Mouse (Mus musculus): ENCODE results near the gene Lsm14a. TPM values are rescaled to one million over a fixed set of nuclear protein-coding genes. Genes with fewer than 3 reads are reported as not detected.
A peak's percentile ranks its signal among the peaks of the same experiment; 100 is the strongest.

Gene Lsm14a
- total RNA-seq (2014; rRNA removed; ENCODE audit: low replicate concordance) (41.4 and 57.2 TPM in 2 replicates), polyA plus RNA-seq (2015; fragmentation: Nextera tagmentation; extraction: Ambion mirVana) (40.7 and 44.7 TPM in 2 replicates)

- H3K9ac ChIP-seq (replicated peaks; ENCODE audit: low read depth, low read length) = no peak within 1 kb of the TSS
- no peak within 1 kb of the TSS for H3K4me2 ChIP-seq (ENCODE audit: low read depth, low read length)
- H3K4me1 ChIP-seq (ENCODE audit: control insufficient read depth, insufficient read depth) = no peaks in the 10 kb centered on the region
- DNase-seq (ENCODE audit: low spot score) (no peak), ATAC-seq (ENCODE audit: insufficient read depth, low read depth) (no peak)
- H3K9me3 ChIP-seq (replicated peaks; ENCODE audit: control insufficient read depth, low read length) = no peaks in the 10 kb centered on the region
- H3K27ac ChIP-seq (ENCODE audit: low read depth) = no peak within 1 kb of the TSS
- TF ChIP-seq CTCF (IDR thresholded peaks at IDR 0.05; ENCODE audit: low read depth) (no peak), EP300 (IDR thresholded peaks at IDR 0.05; ENCODE audit: low read depth) (no peak)
- no peak within 1 kb of the TSS for H3K4me3 ChIP-seq (ENCODE audit: low read depth, low read length)
- no peaks in the 10 kb centered on the region for H3K27me3 ChIP-seq (ENCODE audit: control insufficient read depth, insufficient read depth, low read length)
- H3K36me3 ChIP-seq (replicated peaks; ENCODE audit: control insufficient read depth, insufficient read depth, low read length) = no peaks in the 10 kb centered on the region
These were observed at the start of gene Lsm14a for GRCm38 (mm10) chr7:34393215-34393614. Gene Lsm14a, minus strand, starts transcription at chr7:34393315.

- no peaks in the 10 kb centered on the region for H3K36me3 ChIP-seq (replicated peaks; ENCODE audit: control insufficient read depth, insufficient read depth, low read length)
- WGBS = 30% methylated on average over 6 of the region's 6 CpGs
- TF ChIP-seq EP300 (IDR thresholded peaks at IDR 0.05; ENCODE audit: low read depth) (no peak), CTCF (IDR thresholded peaks at IDR 0.05; ENCODE audit: low read depth) (peak; percentile 52)
- H3K4me2 ChIP-seq (ENCODE audit: low read depth, low read length) = no peak overlapping the region
- no peaks in the 10 kb centered on the region for H3K9me3 ChIP-seq (replicated peaks; ENCODE audit: control insufficient read depth, low read length)
- no peaks in the 10 kb centered on the region for H3K4me1 ChIP-seq (ENCODE audit: control insufficient read depth, insufficient read depth)
- peak; percentile 16 for DNase-seq (ENCODE audit: low spot score)
- no peak overlapping the region for H3K27ac ChIP-seq (ENCODE audit: low read depth)
- H3K4me3 ChIP-seq (ENCODE audit: low read depth, low read length) = no peak overlapping the region
- H3K27me3 ChIP-seq (ENCODE audit: control insufficient read depth, insufficient read depth, low read length) = no peaks in the 10 kb centered on the region
- no peak overlapping the region for H3K9ac ChIP-seq (replicated peaks; ENCODE audit: low read depth, low read length)
- no peak for ATAC-seq (ENCODE audit: insufficient read depth, low read depth)
These were observed 45.8 kb upstream of the Lsm14a start for GRCm38 (mm10) chr7:34438903-34439302.

GRCm38 (mm10) chr7:34433597-34433996, 40.5 kb upstream of the Lsm14a start:
- Histone ChIP-seq H3K4me2 (ENCODE audit: low read depth, low read length) (no peak overlapping the region), H3K4me3 (ENCODE audit: low read depth, low read length) (no peak overlapping the region), H3K9ac (replicated peaks; ENCODE audit: low read depth, low read length) (no peak overlapping the region), H3K27ac (ENCODE audit: low read depth) (no peak overlapping the region), H3K4me1 (ENCODE audit: control insufficient read depth, insufficient read depth) (no peaks in the 10 kb centered on the region), H3K9me3 (replicated peaks; ENCODE audit: control insufficient read depth, low read length) (no peaks in the 10 kb centered on the region), H3K36me3 (replicated peaks; ENCODE audit: control insufficient read depth, insufficient read depth, low read length) (no peaks in the 10 kb centered on the region), H3K27me3 (ENCODE audit: control insufficient read depth, insufficient read depth, low read length) (no peaks in the 10 kb centered on the region)
- no peak for TF ChIP-seq EP300 (IDR thresholded peaks at IDR 0.05; ENCODE audit: low read depth)
- no peak for TF ChIP-seq CTCF (IDR thresholded peaks at IDR 0.05; ENCODE audit: low read depth)
- ATAC-seq (ENCODE audit: insufficient read depth, low read depth) = no peak
- WGBS = 47% methylated on average over 1 of the region's 1 CpGs
- DNase-seq (ENCODE audit: low spot score) = no peak

GRCm38 (mm10) chr7:34421201-34421600, 28.1 kb upstream of the Lsm14a start:
- TF ChIP-seq EP300 (IDR thresholded peaks at IDR 0.05; ENCODE audit: low read depth) = no peak
- no peak for TF ChIP-seq CTCF (IDR thresholded peaks at IDR 0.05; ENCODE audit: low read depth)
- WGBS = 56% methylated on average over 2 of the region's 2 CpGs
- Histone ChIP-seq H3K4me1 (ENCODE audit: control insufficient read depth, insufficient read depth) (no peaks in the 10 kb centered on the region), H3K9me3 (replicated peaks; ENCODE audit: control insufficient read depth, low read length) (no peaks in the 10 kb centered on the region), H3K4me2 (ENCODE audit: low read depth, low read length) (no peak overlapping the region), H3K27ac (ENCODE audit: low read depth) (no peak overlapping the region), H3K27me3 (ENCODE audit: control insufficient read depth, insufficient read depth, low read length) (no peaks in the 10 kb centered on the region), H3K9ac (replicated peaks; ENCODE audit: low read depth, low read length) (no peak overlapping the region), H3K4me3 (ENCODE audit: low read depth, low read length) (no peak overlapping the region), H3K36me3 (replicated peaks; ENCODE audit: control insufficient read depth, insufficient read depth, low read length) (no peaks in the 10 kb centered on the region)
- no peak for DNase-seq (ENCODE audit: low spot score)
- ATAC-seq (ENCODE audit: insufficient read depth, low read depth) = no peak

- H3K4me1 ChIP-seq (ENCODE audit: control insufficient read depth, insufficient read depth) = no peaks in the 10 kb centered on the region
- no peak overlapping the region for H3K4me2 ChIP-seq (ENCODE audit: low read depth, low read length)
- H3K9me3 ChIP-seq (replicated peaks; ENCODE audit: control insufficient read depth, low read length) = no peaks in the 10 kb centered on the region
- no peaks in the 10 kb centered on the region for H3K36me3 ChIP-seq (replicated peaks; ENCODE audit: control insufficient read depth, insufficient read depth, low read length)
- WGBS = 11% methylated on average over 8 of the region's 8 CpGs
- H3K4me3 ChIP-seq (ENCODE audit: low read depth, low read length) = no peak overlapping the region
- ATAC-seq (ENCODE audit: insufficient read depth, low read depth) = peak; percentile 57; the same call in 1 of the 2 replicates
- H3K27ac ChIP-seq (ENCODE audit: low read depth) = no peak overlapping the region
- no peak overlapping the region for H3K9ac ChIP-seq (replicated peaks; ENCODE audit: low read depth, low read length)
- peak; percentile 73 for DNase-seq (ENCODE audit: low spot score)
- H3K27me3 ChIP-seq (ENCODE audit: control insufficient read depth, insufficient read depth, low read length) = no peaks in the 10 kb centered on the region
- TF ChIP-seq EP300 (IDR thresholded peaks at IDR 0.05; ENCODE audit: low read depth) (no peak), CTCF (IDR thresholded peaks at IDR 0.05; ENCODE audit: low read depth) (peak; percentile 98)
These were observed 14.4 kb upstream of the Lsm14a start for GRCm38 (mm10) chr7:34407492-34407891.

- no peaks in the 10 kb centered on the region for H3K9me3 ChIP-seq (replicated peaks; ENCODE audit: control insufficient read depth, low read length)
- no peaks in the 10 kb centered on the region for H3K4me1 ChIP-seq (ENCODE audit: control insufficient read depth, insufficient read depth)
- no peak for ATAC-seq (ENCODE audit: insufficient read depth, low read depth)
- no peaks in the 10 kb centered on the region for H3K27me3 ChIP-seq (ENCODE audit: control insufficient read depth, insufficient read depth, low read length)
- H3K9ac ChIP-seq (replicated peaks; ENCODE audit: low read depth, low read length) = no peak overlapping the region
- H3K36me3 ChIP-seq (replicated peaks; ENCODE audit: control insufficient read depth, insufficient read depth, low read length) = no peaks in the 10 kb centered on the region
- H3K27ac ChIP-seq (ENCODE audit: low read depth) = no peak overlapping the region
- H3K4me2 ChIP-seq (ENCODE audit: low read depth, low read length) = no peak overlapping the region
- no peak for TF ChIP-seq CTCF (IDR thresholded peaks at IDR 0.05; ENCODE audit: low read depth)
- TF ChIP-seq EP300 (IDR thresholded peaks at IDR 0.05; ENCODE audit: low read depth) = no peak
- 60% methylated on average over 11 of the region's 11 CpGs for WGBS
- H3K4me3 ChIP-seq (ENCODE audit: low read depth, low read length) = no peak overlapping the region
- DNase-seq (ENCODE audit: low spot score) = no peak
These were observed 10.8 kb upstream of the Lsm14a start for GRCm38 (mm10) chr7:34403876-34404275.
